Mouse (Mus musculus) colon, adult 2 months (tissue): ENCODE measurements around the gene Naa40. TPM values are rescaled to one million over a fixed set of nuclear protein-coding genes. Genes with fewer than 3 reads are reported as not detected.

Experiments used
- polyA plus RNA-seq: library from polyadenylated mRNA; depleted of rRNA; stranded (reverse); fragments of >200 nt; gene quantifications from 2 replicates; pipeline ENCODE4 v1.2.3, GENCODE M21; 2012; rRNA removed

Gene Naa40
- 18.1 and 20.9 TPM in 2 replicates for polyA plus RNA-seq

DNA sequence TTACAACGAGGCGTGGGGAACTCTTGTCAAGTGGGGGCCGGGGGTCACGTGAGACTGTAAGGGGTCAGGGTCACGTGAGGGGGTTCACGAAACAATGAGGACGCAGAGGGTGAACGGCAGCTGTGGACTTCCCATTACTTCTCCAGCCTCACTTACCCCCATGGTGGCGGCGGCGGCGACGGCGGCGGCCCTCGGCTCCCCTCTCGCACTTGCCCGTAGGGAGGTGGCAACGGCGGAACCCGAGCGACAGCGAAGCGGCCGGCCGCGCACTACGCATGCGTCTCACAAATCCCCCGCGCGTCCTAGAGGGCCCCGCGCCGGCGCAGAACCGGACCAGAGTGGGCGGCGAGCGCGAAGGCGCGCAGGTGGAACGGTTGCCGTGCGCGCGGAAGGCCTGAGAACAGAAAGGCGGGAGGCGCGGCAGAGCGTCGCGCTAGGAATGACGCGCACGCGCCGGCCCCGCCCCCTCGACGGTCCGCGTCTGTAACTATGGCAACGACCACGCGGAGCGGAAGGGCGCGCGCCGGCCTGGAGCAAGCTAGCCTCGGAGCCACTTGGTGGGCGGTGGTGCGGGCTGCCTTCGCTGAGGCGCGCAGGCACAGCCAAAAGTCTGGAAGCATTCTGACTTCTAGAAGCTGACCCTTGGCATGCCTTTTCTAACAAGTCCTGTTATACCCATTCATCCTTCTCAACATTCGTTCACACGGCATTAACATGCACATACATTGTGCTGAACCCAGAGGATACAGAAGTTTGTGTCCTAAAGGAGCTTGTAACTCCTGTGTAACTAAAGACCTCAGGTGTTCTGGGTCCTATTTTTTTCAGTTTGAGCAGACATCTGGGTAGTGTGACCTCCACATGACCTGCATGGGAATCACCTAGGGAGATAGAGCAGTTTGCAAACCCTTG lies at the start of gene Naa40:
Naa40 (minus strand) TSS at position 402 of the 909 bp plus-strand sequence.

DNA sequence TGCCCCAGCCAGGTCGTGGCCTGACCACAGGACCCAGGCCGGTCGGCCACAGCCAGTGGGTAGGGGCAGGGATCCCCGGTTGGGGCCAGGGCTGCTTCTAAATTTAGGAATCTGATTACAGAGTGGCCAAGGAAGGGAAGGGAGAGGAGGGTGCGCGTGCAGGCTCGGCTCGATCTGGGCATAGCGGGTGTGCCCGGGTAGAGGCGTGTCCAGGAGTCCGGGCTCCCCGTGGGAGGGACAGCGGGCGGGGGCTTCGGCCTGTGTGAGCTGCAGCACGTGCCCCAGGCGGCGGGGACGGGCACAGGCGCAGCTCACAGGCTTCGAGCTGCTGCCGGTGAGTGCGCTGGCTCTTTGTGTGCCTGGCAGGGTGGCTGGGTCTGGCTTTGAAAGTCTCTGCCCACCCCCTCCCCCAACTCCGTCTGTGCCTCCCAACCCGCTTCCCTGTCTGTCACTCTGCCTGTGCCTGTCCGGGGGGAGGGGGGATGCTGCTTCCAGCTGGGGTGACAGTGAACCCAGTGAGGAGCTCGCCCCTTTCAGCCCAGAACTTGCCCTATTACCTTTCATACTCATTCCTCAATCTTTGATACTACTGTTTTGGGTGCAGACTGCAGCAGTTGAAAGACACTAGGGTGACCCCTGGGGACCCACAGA lies 26.2 kb upstream of the Naa40 start, which contains the start of gene Rcor2:
Rcor2 (plus strand) TSS at position 235 of the 651 bp plus-strand sequence.

DNA sequence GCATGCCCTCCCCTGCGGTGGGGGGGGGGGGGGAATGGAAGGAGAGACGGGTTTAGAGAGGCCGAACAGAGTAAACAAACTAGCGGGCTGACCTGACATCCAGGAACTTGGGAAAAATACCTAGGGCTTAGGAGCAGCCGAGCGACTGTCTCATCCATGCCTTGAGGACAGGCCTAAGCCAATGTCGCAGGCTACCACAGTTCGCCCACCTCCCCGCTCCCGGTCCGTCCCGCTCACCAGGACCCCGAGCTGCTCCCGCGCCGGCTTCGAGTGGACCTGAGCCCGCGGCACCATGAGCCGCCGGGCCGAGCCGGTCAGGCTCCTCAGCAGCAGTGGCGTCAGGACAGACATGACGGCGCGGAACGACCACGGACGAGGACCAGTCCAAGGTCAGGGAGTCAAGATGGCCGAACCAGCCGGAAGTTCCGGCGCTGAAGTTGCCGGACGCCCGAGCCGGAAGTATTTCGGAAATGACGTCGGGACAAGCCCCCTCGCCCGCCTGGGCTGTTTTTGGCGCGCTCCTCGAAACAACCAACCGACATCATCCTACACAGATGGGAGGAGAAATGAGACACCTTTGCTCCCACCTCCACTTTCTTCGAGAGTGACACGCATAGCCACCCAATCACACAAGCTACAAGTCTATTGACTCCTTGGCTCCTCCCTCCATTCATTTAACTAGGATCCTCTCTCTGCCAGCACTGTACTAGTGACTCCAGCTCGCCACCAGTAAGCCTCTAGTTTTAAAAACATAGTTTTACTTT lies 23.6 kb downstream of the Naa40 start, which contains the start of gene Cox8a:
Cox8a (minus strand) TSS at position 455 of the 764 bp plus-strand sequence.

DNA sequence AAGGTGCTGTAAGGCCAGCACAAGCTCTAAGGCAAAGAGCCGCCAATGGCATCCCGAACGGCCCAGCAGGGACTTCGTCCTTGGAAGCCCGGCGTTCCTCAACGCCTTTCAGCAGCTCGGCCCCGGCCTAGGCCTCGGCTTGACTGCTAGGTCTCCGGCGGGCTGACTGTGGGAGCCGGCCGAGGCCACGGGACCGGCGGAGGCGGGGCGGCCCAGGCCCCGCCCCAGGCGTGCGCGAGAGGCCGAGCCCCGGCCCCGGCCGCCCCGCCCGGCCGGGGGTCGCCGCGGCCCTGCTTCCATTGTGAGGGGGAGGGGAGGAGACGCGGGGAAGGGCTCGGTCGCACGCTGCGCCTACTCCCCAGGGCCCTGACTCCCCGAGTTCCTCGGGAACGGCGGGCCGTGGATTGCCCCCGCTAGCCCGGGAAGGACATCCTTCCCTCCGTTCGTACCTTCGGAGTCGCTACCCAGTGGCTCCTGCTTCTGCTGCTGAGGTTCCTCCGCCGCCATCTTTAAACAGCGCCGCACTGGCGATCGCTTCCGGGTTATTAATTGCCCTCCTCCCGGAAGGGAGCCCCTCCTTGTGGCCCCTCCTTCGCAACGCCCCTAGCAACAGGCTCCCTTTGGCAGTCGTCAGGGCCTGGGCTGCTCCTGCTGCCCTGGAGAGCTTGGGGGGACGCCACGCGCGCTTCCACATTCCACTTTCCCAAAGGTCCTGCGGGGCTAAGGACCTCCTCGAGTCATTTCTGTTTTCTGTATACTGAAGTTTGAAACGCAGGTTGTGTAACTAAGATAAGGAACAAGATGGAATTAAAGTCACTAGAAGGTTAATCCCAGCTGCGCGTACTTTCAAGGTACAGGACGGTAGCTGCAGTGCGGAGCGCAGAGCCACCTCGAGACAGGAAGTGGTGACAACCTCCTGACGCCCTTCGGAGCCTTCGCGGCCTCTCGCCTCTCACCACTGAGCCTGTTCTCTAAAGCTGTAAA lies 34.9 kb downstream of the Naa40 start, which contains the start of gene Otub1:
Otub1 (minus strand) TSS at position 564 of the 984 bp plus-strand sequence.

Other genes starting within 250 kb of the Naa40 start
- gene Dnajc4, start 248.6 kb downstream of the Naa40 start, polyA plus RNA-seq: 61.9 and 65.0 TPM in 2 replicates
- gene Nudt22, start 245.1 kb downstream of the Naa40 start, polyA plus RNA-seq: 90.8 and 103 TPM in 2 replicates
- 18.5 and 19.6 TPM in 2 replicates for gene Trpt1, start 245.1 kb downstream of the Naa40 start, polyA plus RNA-seq
- 14.6 and 15.7 TPM in 2 replicates for gene Fermt3, start 221.7 kb downstream of the Naa40 start, polyA plus RNA-seq
- 24.6 and 30.5 TPM in 2 replicates for gene Stip1, start 201.2 kb downstream of the Naa40 start, polyA plus RNA-seq
- gene Macrod1, start 184.4 kb downstream of the Naa40 start, polyA plus RNA-seq: 61.6 and 63.0 TPM in 2 replicates
- 0.71 and 0.73 TPM in 2 replicates for gene Flrt1, start 135.5 kb downstream of the Naa40 start, polyA plus RNA-seq
- gene Otub1, start 34.9 kb downstream of the Naa40 start, polyA plus RNA-seq: 108 and 134 TPM in 2 replicates
- 3,278 and 6,426 TPM in 2 replicates for gene Cox8a, start 23.6 kb downstream of the Naa40 start, polyA plus RNA-seq
- gene Rcor2, start 26.1 kb upstream of the Naa40 start, polyA plus RNA-seq: 2.2 and 2.6 TPM in 2 replicates
- 192 and 221 TPM in 2 replicates for gene Mark2, start 100.7 kb upstream of the Naa40 start, polyA plus RNA-seq
- gene Spindoc, start 141.8 kb upstream of the Naa40 start, polyA plus RNA-seq: 18.5 and 22.0 TPM in 2 replicates
- 21.6 and 22.2 TPM in 2 replicates for gene 2700081O15Rik, start 176.4 kb upstream of the Naa40 start, polyA plus RNA-seq
- 74.8 and 101 TPM in 2 replicates for gene Rtn3, start 242.1 kb upstream of the Naa40 start, polyA plus RNA-seq